Mouse (Mus musculus) cerebellum, adult 9-10 months (tissue): ENCODE data around the gene Tmem52b.

Source experiments
- DNase-seq: peaks from one replicate; pipeline ENCODE4 v3.0.0; 2022

The Tmem52b gene

DNA sequence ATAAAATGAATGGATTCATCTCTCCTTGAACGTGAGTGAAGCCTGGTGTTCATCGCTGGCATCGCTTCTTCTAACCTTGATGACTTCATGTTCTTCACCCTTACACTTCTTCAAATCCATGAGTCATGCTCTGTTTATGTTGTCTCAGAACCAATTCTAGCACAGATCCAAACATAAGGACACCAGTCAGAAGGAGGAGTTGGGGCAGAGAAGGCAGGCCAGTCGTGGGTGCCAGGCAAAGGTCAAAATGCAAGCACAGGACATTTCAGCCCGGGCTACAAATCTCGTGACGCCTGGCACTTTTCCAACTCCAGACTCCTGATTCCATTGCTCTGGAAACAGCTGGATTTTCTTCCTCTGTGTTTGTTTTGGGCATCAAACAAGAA is 20.2 kb downstream of the Tmem52b start:
- peak; percentile 75 for DNase-seq

DNA sequence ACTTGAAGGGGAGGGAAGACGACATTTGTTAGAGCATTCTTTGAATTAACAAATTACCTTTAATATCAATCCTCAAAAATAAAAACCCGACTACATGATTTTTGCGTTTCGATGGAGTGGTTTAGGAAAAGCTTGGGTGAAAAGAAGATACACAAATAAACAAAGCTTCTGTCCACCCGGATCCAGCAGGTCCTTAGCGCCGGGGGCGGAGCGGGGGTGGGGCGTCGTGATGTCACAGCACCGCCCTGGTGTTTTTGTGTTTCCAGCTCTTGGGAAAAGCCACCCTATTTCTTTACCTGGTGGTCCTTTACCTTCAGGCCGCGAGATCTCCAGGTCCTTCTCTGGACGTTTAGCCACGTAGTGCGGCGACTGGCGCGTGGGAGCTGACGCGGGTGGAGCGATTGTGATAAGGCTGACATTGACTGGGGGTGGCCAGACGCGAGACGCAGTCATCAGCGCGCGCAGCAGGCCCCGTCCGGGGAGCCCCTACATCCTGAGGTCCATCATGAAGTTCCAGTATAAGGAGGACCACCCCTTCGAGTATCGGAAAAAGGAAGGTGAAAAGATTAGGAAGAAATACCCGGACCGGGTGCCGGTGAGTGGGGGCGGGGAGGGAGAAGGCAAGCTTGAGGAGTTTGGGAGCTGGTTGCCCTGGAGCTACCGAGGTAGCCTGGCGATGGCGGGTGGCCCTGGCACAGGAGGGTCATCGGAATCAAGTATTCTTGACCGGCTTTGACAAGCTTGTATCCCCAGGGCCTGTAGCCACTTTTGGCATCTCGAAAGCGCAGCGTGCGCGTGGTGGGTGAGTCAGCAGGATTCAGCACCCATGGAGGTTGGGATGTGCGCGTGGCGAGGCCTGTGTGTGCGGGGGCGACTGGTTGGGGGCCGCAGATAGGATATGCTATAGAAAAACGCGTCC is 20.8 kb downstream of the Tmem52b start, which contains the start of gene Gabarapl1:
Gabarapl1 (plus strand) TSS at position 219 of the 919 bp plus-strand sequence.
- DNase-seq = peak; percentile 88

- peak; percentile 57 for DNase-seq
These were observed 21.7 kb downstream of the Tmem52b start for GRCm38 (mm10) chr6:129534057-129534456.

- DNase-seq = no peak
These were observed 22.4 kb downstream of the Tmem52b start for GRCm38 (mm10) chr6:129534627-129535190.

- DNase-seq = no peak
These were observed 23.4 kb downstream of the Tmem52b start for GRCm38 (mm10) chr6:129535723-129536122.

GRCm38 (mm10) chr6:129538555-129538954 is 26.2 kb downstream of the Tmem52b start:
- no peak for DNase-seq

DNA sequence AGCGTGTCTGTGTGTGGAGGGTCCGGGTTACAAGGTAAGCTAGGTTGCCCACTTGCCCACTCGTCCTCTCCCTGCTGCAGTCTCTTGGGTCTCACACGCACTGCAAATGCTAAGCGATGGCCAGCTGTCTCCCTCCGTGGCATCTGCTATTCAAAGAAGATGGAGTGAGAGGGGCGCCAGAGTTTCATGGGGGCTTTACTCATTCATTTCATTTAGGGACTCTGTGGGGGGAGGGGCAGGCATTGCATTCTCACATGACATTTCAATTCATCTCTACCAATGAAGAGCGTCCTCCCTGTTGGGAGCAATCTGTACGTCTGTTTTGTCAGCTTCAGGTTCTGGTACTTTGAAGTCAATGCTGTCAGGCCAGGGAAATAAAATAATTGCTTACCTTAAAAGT is 29.6 kb downstream of the Tmem52b start:
- DNase-seq = no peak

- DNase-seq = no peak
These were observed 30.2 kb downstream of the Tmem52b start for GRCm38 (mm10) chr6:129542540-129542939.

DNA sequence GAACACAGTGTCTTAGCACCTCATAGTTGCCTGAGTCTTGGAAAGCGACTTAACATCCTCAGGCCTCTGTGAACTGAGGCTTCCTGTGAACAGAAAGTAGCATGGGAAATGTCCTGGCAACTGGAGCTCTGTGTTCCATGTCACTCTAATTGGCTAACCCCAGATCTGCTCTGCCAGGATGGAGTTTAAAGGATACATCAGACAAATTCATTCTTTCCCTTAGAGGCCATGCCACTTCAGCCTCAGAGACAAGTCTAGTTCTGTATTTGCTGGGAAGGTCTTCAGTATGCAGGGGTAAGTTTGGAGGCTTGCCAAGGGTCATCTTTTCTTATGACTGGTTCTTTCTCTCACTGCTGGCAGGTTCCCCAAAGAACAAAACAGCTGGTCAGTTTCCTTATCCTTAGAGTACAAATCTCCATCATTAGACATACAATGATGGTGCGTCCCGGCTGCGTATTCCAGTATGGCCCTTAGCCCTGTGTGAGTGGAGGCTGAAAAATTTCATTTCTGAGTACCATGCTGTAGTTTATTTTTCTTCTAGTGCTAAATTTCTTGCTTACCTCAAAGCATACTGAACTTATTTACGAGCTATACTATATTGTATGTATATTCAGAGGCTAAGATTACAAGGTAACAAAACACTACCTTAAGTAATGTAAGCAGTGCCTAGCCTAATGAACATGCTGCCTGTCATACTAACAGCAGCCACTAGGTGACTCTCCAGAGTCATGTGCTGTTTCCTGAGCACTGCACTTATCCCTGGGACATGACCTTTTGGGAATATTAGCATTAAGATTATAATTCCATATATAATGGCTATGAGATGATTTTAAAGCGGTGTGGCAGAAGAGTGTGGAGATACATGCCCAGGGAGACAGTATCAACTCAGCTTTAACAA is 31.6 kb downstream of the Tmem52b start:
- DNase-seq = peak; percentile 74

- no peak for DNase-seq
These were observed 34.9 kb downstream of the Tmem52b start for GRCm38 (mm10) chr6:129547277-129547676.

- no peak for DNase-seq
These were observed 35.7 kb downstream of the Tmem52b start for GRCm38 (mm10) chr6:129548009-129548408.

- DNase-seq = no peak
These were observed 45.1 kb downstream of the Tmem52b start for GRCm38 (mm10) chr6:129557298-129558023.

- peak; percentile 57 for DNase-seq
These were observed 46.7 kb downstream of the Tmem52b start for GRCm38 (mm10) chr6:129558946-129559640.

- no peak for DNase-seq
These were observed 47.3 kb downstream of the Tmem52b start for GRCm38 (mm10) chr6:129559641-129560027.

GRCm38 (mm10) chr6:129565257-129565656 is 52.9 kb downstream of the Tmem52b start:
- DNase-seq = no peak
